Mouse (Mus musculus) heart, adult 2 months (tissue): ENCODE results near the gene Slc5a4a.

Source experiments
- CTCF ChIP-seq: fragments of 200-600 bp; IDR thresholded peaks from 2 replicates; pipeline ENCODE4 v1.8.1; 2022; ENCODE audit warnings: antibody characterized with exemption, mild to moderate bottlenecking, moderate library complexity
- POLR2A ChIP-seq: fragments of 200-500 bp; IDR thresholded peaks from 2 replicates; pipeline ENCODE4 v1.6.1; 2011; ENCODE audit warnings: mild to moderate bottlenecking, low read depth, low read length, control low read depth; ENCODE audit not compliant: insufficient read depth

- TF ChIP-seq CTCF, result no peak
- no peak for TF ChIP-seq POLR2A
Observed at GRCm38 (mm10) chr10:76147278-76147677, at the start of gene Slc5a4a.
